Mouse (Mus musculus) CD4-positive, CD25-positive, alpha-beta regulatory T cell, adult 4 months (primary cell): ENCODE measurements around the gene Ubxn6. TPM values are rescaled to one million over a fixed set of nuclear protein-coding genes. Genes with fewer than 3 reads are reported as not detected.
"Not testable (repeated sequence)": the region's sequence is repeated elsewhere in the genome, so short reads cannot be mapped to it uniquely, and the experiment has no call there.

Experiments
- ATAC-seq: one replicate; pipeline ENCODE4 v1.8.0; 2017
- polyA plus RNA-seq, 2 experiments: library from polyadenylated mRNA; unstranded; fragments of 100-300 nt; shearing (Covaris generic); gene quantifications; one replicate each; pipeline ENCODE4 v1.2.1; 2017

The Ubxn6 gene
- 10 to 100 TPM; 35.0 to 41.5 TPM for polyA plus RNA-seq

- ATAC-seq = peak; percentile 56
Measured at GRCm38 (mm10) chr17:56074827-56075208, at the start of gene Ubxn6. Gene Ubxn6, minus strand, starts transcription at chr17:56075028.

- ATAC-seq = no peak
Measured at GRCm38 (mm10) chr17:56123681-56124340, 49.0 kb upstream of the Ubxn6 start.

- ATAC-seq = no peak
Measured at GRCm38 (mm10) chr17:56123161-56123560, 48.3 kb upstream of the Ubxn6 start.

- no peak for ATAC-seq
Measured at GRCm38 (mm10) chr17:56121826-56122225, 47.0 kb upstream of the Ubxn6 start, which contains the start of gene Lrg1. Gene Lrg1, minus strand, starts transcription at chr17:56122001.

- ATAC-seq = no peak
Measured at GRCm38 (mm10) chr17:56119981-56120880, 45.4 kb upstream of the Ubxn6 start.

GRCm38 (mm10) chr17:56119431-56119830, 44.6 kb upstream of the Ubxn6 start:
- no peak for ATAC-seq

- ATAC-seq = no peak
Measured at GRCm38 (mm10) chr17:56117251-56117710, 42.5 kb upstream of the Ubxn6 start, which contains the start of gene Plin5. Gene Plin5, minus strand, starts transcription at chr17:56117596.

GRCm38 (mm10) chr17:56116193-56116592, 41.4 kb upstream of the Ubxn6 start:
- ATAC-seq = no peak

GRCm38 (mm10) chr17:56112743-56113142, 37.9 kb upstream of the Ubxn6 start:
- ATAC-seq = no peak

GRCm38 (mm10) chr17:56111864-56112263, 37.0 kb upstream of the Ubxn6 start:
- peak; percentile 56 for ATAC-seq

GRCm38 (mm10) chr17:56111021-56111420, 36.2 kb upstream of the Ubxn6 start:
- no peak for ATAC-seq

- no peak for ATAC-seq
Measured at GRCm38 (mm10) chr17:56110571-56110970, 35.7 kb upstream of the Ubxn6 start.

- ATAC-seq = no peak
Measured at GRCm38 (mm10) chr17:56109219-56110051, 34.6 kb upstream of the Ubxn6 start, which contains the start of gene Plin4. Gene Plin4, minus strand, starts transcription at chr17:56109803.

- ATAC-seq = no peak
Measured at GRCm38 (mm10) chr17:56108334-56109044, 33.7 kb upstream of the Ubxn6 start.

- ATAC-seq = no peak
Measured at GRCm38 (mm10) chr17:56107736-56108135, 32.9 kb upstream of the Ubxn6 start.

- ATAC-seq = no peak
Measured at GRCm38 (mm10) chr17:56106981-56107380, 32.2 kb upstream of the Ubxn6 start.

- not testable (repeated sequence) for ATAC-seq
Measured at GRCm38 (mm10) chr17:56106436-56106835, 31.6 kb upstream of the Ubxn6 start.

- ATAC-seq = not testable (repeated sequence)
Measured at GRCm38 (mm10) chr17:56104821-56105220, 30.0 kb upstream of the Ubxn6 start.

- ATAC-seq = no peak
Measured at GRCm38 (mm10) chr17:56103465-56104285, 28.8 kb upstream of the Ubxn6 start.

GRCm38 (mm10) chr17:56102927-56103326, 28.1 kb upstream of the Ubxn6 start:
- no peak for ATAC-seq

- no peak for ATAC-seq
Measured at GRCm38 (mm10) chr17:56102158-56102557, 27.3 kb upstream of the Ubxn6 start.
